In genomic region chr15:102406912-102407580, GRCm38 (mm10) we compare ENCODE assay signal across 1 mouse cellular context.
TF ChIP-seq lines count a peak whose summit lies in the region.

No protein-coding gene starts in this region.

TF ChIP-seq in MEL, 35 proteins besides CTCF, POLR2A, EP300 and RAD21:
- no peak for TF ChIP-seq MYB (IDR thresholded peaks at IDR 0.05; ENCODE audit: low read depth, low read length)
- TF ChIP-seq ZNF384 (IDR thresholded peaks at IDR 0.05; ENCODE audit: low read depth, low read length), result peak; percentile 73; the same call in 1 of the 2 replicates
- TF ChIP-seq SMC3 (IDR thresholded peaks at IDR 0.05; ENCODE audit: low read depth, low read length), result no peak
